Mouse (Mus musculus) hindbrain, embryonic 16.5 days (tissue): ENCODE data around the gene Stard3. TPM values are rescaled to one million over a fixed set of nuclear protein-coding genes. Genes with fewer than 3 reads are reported as not detected.

Experiments
- ATAC-seq: fragments of 200-750 bp; cut with Nextera tagmentation; 2 replicates; pipeline ENCODE4 v1.8.0; 2017; ENCODE audit warnings: moderate TSS enrichment, moderate library complexity
- H3K27ac ChIP-seq: fragments of 300-500 bp; sonication (generic); 2 replicates; pipeline ENCODE4 v1.5.1; 2014; ENCODE audit warnings: low read depth, mild to moderate bottlenecking, control low read depth, low read length, moderate library complexity
- H3K27me3 ChIP-seq: fragments of 300-500 bp; sonication (generic); replicated peaks from 2 replicates; pipeline ENCODE4 v1.6.1; 2014; ENCODE audit warnings: low read length; ENCODE audit not compliant: control insufficient read depth, insufficient read depth
- H3K36me3 ChIP-seq: fragments of 300-500 bp; sonication (generic); 2 replicates; pipeline ENCODE4 v1.6.1; 2014; ENCODE audit warnings: mild to moderate bottlenecking, low read length, moderate library complexity, mixed read lengths; ENCODE audit not compliant: control insufficient read depth, insufficient read depth
- H3K4me1 ChIP-seq: fragments of 300-500 bp; sonication (generic); 2 replicates; pipeline ENCODE4 v1.6.1; 2014; ENCODE audit warnings: low read depth, low read length; ENCODE audit not compliant: control insufficient read depth, insufficient read depth
- H3K4me2 ChIP-seq: fragments of 300-500 bp; sonication (generic); 2 replicates; pipeline ENCODE4 v1.6.1; 2014; ENCODE audit warnings: mild to moderate bottlenecking, low read length, control low read depth, moderate library complexity
- H3K4me3 ChIP-seq: fragments of 300-500 bp; sonication (generic); 2 replicates; pipeline ENCODE4 v1.5.1; 2014; ENCODE audit warnings: mild to moderate bottlenecking, low read length, control low read depth, moderate library complexity
- H3K9ac ChIP-seq: fragments of 300-500 bp; sonication (generic); 2 replicates; pipeline ENCODE4 v1.6.1; 2014; ENCODE audit warnings: low read depth, mild to moderate bottlenecking, control low read depth, low read length, moderate library complexity
- H3K9me3 ChIP-seq: fragments of 300-500 bp; sonication (generic); 2 replicates; pipeline ENCODE4 v1.6.1; 2014; ENCODE audit warnings: mild to moderate bottlenecking, low read length, moderate library complexity; ENCODE audit not compliant: control insufficient read depth
- WGBS: fragments of 180-500 bp; shearing (Covaris S2); extraction: QIAGEN DNeasy Blood & Tissue Kit; methylation state at CpG from one replicate; pipeline ENCODE4 v1.1.7; 2014; 5-methylcytosine and 5-hydroxymethylcytosine counted together
- polyA plus RNA-seq: library from polyadenylated mRNA; unstranded; fragments of >200 nt; fragmentation: Nextera tagmentation; extraction: Ambion mirVana; gene quantifications from 2 replicates; pipeline ENCODE4 v1.2.1, GENCODE M21; 2015

Gene Stard3
- polyA plus RNA-seq, 1 experiment from 2014 or later, result 39.0 TPM

DNA sequence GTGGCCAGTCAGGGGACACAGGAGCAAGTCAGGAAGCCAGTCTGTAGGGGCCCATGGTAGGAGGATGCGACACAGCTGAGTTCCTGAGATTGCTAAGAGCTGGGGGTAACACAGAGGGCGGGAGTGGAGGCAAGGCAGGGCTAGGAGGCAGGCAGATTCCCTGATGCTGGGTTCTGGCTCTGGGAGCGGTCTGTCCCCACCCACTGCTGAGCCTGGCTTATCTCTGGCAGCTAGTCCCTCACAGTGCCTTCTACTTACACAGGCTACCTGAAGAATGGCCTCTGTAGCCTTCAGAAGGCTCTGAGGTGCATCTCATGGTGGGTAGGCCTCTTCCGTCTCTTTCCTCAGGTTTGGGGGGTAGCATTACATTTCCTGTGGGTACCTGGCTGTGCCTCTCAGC lies 34.5 kb downstream of the Stard3 start:
- Histone ChIP-seq H3K4me1 (no peaks in the 10 kb centered on the region), H3K4me3 (no peak overlapping the region), H3K36me3 (no peaks in the 10 kb centered on the region), H3K27ac (no peak overlapping the region), H3K27me3 (peaks cover 2% of the 10 kb centered on the region), H3K9me3 (no peaks in the 10 kb centered on the region), H3K4me2 (no peak overlapping the region), H3K9ac (no peak overlapping the region)
- ATAC-seq, result no peak
- 66% methylated on average over 4 of the region's 4 CpGs for WGBS

DNA sequence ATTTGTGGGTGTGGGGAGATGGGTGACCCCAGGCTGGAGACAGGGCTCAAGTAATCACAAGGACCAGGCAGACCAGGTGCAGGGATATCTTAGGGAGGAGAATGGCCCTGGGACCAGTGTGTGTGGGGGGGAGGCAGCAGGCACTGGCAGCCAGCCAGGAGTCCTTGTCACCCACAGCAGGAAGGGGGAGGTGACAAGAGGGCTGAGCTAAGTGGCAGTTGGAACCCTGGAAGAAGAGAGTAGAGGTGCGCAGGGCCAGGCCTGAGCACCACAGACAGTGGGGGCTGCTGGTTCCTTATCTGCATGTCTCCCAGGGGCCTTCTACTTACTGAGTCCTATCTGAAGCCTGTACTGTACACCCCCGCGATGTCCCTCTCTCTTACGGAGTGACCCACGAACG lies 35.1 kb downstream of the Stard3 start:
- WGBS, result 67% methylated on average over 6 of the region's 6 CpGs
- H3K4me2 ChIP-seq, result no peak overlapping the region
- H3K27me3 ChIP-seq, result peaks cover 2% of the 10 kb centered on the region
- H3K4me1 ChIP-seq, result no peaks in the 10 kb centered on the region
- ATAC-seq, result no peak
- no peaks in the 10 kb centered on the region for H3K36me3 ChIP-seq
- H3K27ac ChIP-seq, result no peak overlapping the region
- no peak overlapping the region for H3K9ac ChIP-seq
- H3K9me3 ChIP-seq, result no peaks in the 10 kb centered on the region
- no peak overlapping the region for H3K4me3 ChIP-seq

DNA sequence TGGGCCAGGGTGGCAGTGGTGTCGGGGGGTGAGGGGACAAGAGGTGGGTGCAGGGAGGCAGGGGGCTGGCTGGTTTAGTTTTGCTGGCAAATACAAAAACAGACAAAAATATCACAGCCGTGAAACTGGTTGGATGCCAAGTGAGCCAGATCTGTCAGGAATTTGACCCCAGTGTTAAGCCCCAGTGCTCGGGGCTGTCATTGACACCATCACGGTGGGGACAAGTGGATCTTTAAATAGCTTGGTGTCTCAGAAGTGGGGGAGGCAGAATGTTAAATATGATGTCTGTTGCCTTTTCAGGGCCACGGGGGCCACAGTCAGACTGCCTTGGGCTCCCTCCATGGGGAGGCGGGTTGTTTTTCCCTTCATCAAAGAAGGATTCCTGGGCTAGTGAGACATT lies 36.1 kb downstream of the Stard3 start:
- no peaks in the 10 kb centered on the region for H3K9me3 ChIP-seq
- no peak overlapping the region for H3K27ac ChIP-seq
- no peak overlapping the region for H3K4me2 ChIP-seq
- peaks cover 2% of the 10 kb centered on the region for H3K27me3 ChIP-seq
- H3K9ac ChIP-seq, result no peak overlapping the region
- 48% methylated on average over 6 of the region's 6 CpGs for WGBS
- no peak overlapping the region for H3K4me3 ChIP-seq
- ATAC-seq, result no peak
- H3K36me3 ChIP-seq, result no peaks in the 10 kb centered on the region
- no peaks in the 10 kb centered on the region for H3K4me1 ChIP-seq

DNA sequence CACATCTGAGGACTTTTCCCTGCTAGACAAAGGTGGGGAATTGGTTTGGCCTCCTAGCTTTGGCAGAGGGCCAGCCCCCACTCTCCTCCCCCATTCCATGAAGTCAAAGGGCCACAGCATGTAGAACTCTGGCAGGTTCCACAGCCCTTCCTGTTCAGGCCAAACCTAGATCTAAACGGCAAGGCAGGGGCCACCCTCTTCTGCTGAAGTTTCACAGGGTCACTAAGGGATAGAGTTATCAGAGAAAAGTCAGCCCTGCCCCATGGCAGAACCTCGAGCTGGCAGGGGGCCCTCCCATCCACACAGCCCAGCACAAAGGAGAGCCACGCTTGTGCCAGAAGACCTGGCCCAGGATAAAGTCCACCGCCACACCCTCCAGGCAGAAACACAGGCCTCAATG lies 36.9 kb downstream of the Stard3 start:
- Histone ChIP-seq H3K9me3 (no peaks in the 10 kb centered on the region), H3K9ac (no peak overlapping the region), H3K27ac (no peak overlapping the region), H3K4me2 (no peak overlapping the region), H3K4me1 (no peaks in the 10 kb centered on the region), H3K27me3 (peaks cover 2% of the 10 kb centered on the region), H3K4me3 (no peak overlapping the region), H3K36me3 (no peaks in the 10 kb centered on the region)
- WGBS, result 54% methylated on average over 4 of the region's 4 CpGs
- ATAC-seq, result no peak

DNA sequence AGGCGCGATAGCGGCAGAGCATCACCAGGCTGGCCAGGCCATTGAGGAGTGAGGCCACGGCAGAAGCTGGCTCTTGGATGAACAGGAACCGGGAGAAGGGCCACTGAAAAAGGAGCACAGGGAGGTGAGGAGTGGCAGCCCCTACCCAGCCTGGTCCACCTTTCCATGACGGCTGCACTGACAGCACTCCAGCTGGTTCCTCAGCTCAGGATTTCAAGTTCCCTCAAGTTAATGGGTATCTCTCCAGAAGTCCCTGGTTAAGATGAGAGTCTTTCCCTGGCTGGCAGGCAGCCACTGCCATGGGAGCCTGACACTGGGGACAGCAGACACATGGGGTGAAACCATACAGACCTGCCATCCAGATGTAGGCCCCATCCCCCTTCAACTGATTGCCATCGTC lies 39.8 kb downstream of the Stard3 start:
- H3K4me1 ChIP-seq, result peaks cover 5% of the 10 kb centered on the region
- H3K27me3 ChIP-seq, result no peaks in the 10 kb centered on the region
- H3K9ac ChIP-seq, result no peak overlapping the region
- no peak overlapping the region for H3K27ac ChIP-seq
- WGBS, result 83% methylated on average over 7 of the region's 7 CpGs
- H3K36me3 ChIP-seq, result no peaks in the 10 kb centered on the region
- H3K4me3 ChIP-seq, result no peak overlapping the region
- no peaks in the 10 kb centered on the region for H3K9me3 ChIP-seq
- no peak for ATAC-seq
- H3K4me2 ChIP-seq, result no peak overlapping the region

DNA sequence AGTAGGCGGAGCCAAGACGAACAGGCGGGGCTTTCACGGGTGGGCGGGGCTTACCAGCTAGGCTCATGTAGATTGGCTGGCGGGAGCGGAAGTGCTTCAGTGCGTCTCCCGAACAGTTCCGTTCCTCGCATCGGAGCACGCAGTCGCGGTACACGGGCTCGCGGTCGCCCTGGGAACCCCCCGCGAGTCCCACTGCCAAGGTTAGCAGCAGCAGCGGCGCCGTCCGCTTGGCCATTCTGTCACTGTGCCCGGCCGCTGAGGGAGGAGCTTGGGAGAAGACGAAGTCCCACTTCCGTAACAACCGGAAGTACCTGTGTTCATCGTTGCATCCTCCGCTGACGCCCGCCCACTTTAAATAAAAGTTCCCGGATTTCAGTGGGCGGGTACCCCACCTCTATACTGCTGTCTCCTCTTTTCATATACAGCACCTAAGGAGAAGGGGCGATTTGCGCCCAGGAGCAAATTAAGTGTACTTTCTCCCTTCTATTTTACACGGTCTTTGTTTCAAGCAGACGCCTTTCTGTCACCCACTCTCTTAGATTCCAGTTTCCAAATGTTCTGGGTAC lies 42.1 kb downstream of the Stard3 start, which contains the start of gene Pgap3:
Gene Pgap3, minus strand, starts transcription at position 330 of the 566 bp plus-strand sequence.
- no peaks in the 10 kb centered on the region for H3K27me3 ChIP-seq
- peak within 1 kb of the TSS; percentile 70 for H3K4me3 ChIP-seq
- H3K9ac ChIP-seq, result peak within 1 kb of the TSS; percentile 84
- no peaks in the 10 kb centered on the region for H3K9me3 ChIP-seq
- H3K36me3 ChIP-seq, result no peaks in the 10 kb centered on the region
- peak within 1 kb of the TSS; percentile 84 for H3K4me2 ChIP-seq
- peak within 1 kb of the TSS; percentile 95 for H3K27ac ChIP-seq
- peaks cover 5% of the 10 kb centered on the region for H3K4me1 ChIP-seq
- WGBS, result under 1% methylated on average over 40 of the region's 40 CpGs
- ATAC-seq, result peak; percentile 97

DNA sequence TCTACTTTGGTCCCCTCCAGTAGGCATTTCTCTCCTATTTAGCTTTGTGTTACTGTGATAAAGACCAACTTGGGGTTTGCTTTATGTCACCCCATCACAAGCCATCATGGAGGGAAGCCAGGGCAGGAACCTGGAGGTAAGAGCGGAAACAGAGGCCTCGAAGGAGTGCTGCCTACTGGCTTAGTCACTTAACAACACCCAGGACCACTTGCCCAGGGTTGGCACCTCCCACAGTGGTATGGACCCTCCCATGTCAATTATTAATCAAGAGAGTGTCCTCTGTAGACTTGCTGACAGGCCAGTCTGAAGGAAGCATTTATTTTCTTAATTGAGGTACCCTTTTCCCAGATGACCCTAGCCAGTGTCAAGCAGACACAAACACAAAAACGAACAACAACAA lies 42.6 kb downstream of the Stard3 start:
- WGBS, result 49% methylated on average over 3 of the region's 3 CpGs
- Histone ChIP-seq H3K4me2 (peak overlapping the region; percentile 84), H3K4me1 (peaks cover 5% of the 10 kb centered on the region), H3K36me3 (no peaks in the 10 kb centered on the region), H3K9ac (peak overlapping the region; percentile 84), H3K4me3 (peak overlapping the region; percentile 70), H3K27ac (peak overlapping the region; percentile 95), H3K27me3 (no peaks in the 10 kb centered on the region), H3K9me3 (no peaks in the 10 kb centered on the region)
- no peak for ATAC-seq

DNA sequence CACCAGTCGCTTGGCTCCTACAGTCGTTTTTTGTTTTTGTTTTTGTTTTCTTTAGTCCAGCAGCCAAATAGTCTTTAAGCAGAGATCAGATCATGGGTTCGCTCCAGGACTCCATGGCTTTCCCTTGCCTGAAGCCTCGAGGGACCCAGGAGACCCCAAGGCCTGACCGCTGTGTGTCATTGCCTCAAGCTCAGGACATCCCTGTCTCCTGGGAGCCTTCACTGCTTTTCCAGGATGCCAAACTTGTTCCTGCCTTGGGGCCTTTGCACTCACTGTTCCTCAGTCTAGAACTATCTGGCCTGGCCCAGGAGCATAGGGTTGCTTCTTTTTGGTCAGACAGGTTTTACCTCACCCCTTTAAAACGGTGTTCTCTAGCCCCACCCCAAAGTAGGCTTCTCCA lies 48.5 kb downstream of the Stard3 start:
- no peaks in the 10 kb centered on the region for H3K9me3 ChIP-seq
- no peak overlapping the region for H3K9ac ChIP-seq
- no peaks in the 10 kb centered on the region for H3K36me3 ChIP-seq
- H3K27me3 ChIP-seq, result peaks cover 10% of the 10 kb centered on the region
- no peak overlapping the region for H3K4me3 ChIP-seq
- WGBS, result 75% methylated on average over 6 of the region's 6 CpGs
- no peak overlapping the region for H3K4me2 ChIP-seq
- ATAC-seq, result no peak
- no peaks in the 10 kb centered on the region for H3K4me1 ChIP-seq
- no peak overlapping the region for H3K27ac ChIP-seq

DNA sequence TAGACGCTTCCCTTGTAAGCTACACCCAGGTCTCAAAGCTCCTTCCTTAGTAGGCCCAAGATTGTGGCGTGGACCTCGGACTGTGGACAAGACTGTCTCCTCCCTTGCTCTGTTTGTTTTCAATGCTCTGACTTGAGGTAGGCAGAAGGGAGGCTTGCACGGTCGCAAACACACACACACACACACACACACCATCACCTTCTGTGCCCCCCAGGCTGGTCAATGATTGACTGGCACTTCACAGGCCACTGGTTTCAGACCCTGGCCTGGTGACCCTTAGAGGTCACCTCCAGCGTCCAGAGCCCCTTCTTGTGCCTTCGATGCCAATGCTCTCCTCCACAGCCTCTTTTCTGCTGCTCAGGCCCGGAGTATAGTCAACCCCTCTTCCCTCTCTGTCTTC lies 50.7 kb downstream of the Stard3 start:
- Histone ChIP-seq H3K27me3 (peaks cover 13% of the 10 kb centered on the region), H3K4me2 (no peak overlapping the region), H3K27ac (no peak overlapping the region), H3K4me3 (no peak overlapping the region), H3K9ac (no peak overlapping the region), H3K36me3 (no peaks in the 10 kb centered on the region), H3K4me1 (peaks cover 14% of the 10 kb centered on the region; the same call in 1 of the 2 replicates), H3K9me3 (no peaks in the 10 kb centered on the region)
- ATAC-seq, result no peak
- WGBS, result 36% methylated on average over 8 of the region's 8 CpGs
